Mouse (Mus musculus) T-helper 17 cell (primary cell): ENCODE measurements around the gene Serpinb1b.

Source experiments
- in situ Hi-C, 2 experiments: fragments of 300-600 bp; cut with MboI, MseI; formaldehyde crosslinking; loops; 1 replicate in 1 of 2; 2 replicates in 1 of 2; pipeline ENCODE4 v1.15.1; 2025; ENCODE audit warnings: high pct_unique_total_duplicates in 2 of 2

The Serpinb1b gene

DNA sequence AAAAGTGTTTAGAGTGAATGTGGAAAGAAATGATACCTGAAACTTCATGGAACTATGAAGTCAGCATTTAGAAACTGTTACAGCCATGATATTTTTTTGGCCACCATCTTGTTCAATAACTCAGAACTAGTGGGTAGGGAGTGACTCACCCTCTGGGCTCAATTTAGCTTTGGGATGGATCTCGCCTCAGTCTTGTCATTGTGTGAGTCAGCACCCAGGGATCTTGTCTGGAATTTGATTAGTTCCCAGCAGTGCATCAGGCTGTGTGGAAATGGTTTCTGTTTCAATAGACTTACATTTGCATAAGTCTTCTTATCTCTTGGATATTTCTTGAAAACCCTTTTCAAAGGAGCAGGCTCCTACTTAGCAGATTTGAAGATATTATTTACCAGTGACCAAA, 12.2 kb downstream of the Serpinb1b start:
- in situ Hi-C loops: no loop called here

DNA sequence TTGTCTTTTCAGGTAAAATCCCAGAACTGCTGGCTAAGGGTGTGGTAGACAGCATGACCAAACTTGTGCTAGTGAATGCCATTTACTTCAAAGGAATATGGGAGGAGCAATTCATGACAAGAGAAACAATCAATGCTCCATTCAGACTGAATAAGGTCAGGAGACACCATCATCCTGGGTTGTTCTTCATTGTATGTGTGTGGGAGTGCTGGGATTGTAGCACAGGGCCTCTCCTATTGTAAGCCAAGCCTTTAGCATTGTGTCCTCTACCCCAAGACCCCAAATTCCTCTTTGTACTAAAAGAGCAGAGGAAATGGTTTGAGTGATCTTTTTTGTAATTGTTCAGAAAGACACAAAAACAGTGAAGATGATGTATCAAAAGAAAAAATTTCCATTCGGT, 12.9 kb downstream of the Serpinb1b start:
- in situ Hi-C loops: no loop called here

DNA sequence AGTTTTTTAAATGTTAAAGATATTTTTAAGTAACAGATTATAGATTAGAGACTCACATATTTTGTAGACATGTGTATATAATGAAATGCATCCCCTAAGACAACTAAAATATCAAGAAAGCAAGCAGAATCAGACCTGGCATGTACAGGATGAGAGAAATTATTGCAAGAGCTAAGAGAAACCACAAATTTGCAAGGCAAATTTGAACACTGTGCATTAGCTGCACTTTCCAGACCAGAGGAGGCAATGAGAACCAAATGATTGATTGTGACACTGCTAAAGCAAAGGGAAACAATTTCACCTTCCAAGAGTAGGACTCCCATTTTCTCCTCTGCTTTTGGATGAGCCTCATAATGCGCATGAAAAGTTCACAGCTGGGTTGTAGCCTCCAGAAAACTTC, 17.2 kb downstream of the Serpinb1b start:
- in situ Hi-C loops: no loop called here

DNA sequence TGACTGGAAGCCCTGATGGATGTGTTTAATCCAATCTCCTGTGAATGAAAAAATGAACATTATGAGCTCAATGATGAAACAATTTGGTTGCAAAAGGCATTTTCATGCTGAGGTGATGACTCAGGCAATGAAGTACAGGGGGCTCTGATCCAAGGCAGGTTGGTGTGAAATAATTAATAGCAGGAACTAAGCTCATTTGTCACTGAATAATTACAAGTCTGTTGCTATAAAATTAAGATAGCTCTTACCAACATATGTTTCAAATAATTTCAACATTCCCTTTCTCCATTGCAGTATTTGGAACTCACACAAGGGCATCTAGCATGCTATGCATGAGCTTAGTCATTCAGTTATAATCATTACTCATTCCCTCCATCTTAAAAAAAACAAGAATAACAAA, 27.3 kb downstream of the Serpinb1b start:
- in situ Hi-C loops: no loop called here

DNA sequence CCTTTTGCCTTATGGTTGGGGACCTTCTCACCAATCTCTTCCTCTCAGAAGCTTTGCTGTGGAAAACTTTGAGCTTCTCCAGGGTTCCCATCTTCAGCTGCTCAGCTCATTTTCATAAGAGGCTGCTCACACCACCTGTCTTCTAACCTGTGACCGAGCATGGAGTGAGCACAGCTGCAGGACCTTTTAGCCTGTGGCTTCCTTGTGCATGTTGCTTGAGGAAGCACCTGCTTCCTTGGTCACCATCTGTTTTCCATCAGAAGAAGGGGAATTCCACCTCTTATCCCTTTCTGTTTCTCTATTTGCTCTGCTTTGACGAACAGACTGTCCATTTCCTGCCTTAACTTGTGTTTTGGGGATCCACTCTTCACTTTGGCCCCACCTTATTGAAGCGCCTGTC, 34.7 kb downstream of the Serpinb1b start:
- in situ Hi-C loops: no loop called here

DNA sequence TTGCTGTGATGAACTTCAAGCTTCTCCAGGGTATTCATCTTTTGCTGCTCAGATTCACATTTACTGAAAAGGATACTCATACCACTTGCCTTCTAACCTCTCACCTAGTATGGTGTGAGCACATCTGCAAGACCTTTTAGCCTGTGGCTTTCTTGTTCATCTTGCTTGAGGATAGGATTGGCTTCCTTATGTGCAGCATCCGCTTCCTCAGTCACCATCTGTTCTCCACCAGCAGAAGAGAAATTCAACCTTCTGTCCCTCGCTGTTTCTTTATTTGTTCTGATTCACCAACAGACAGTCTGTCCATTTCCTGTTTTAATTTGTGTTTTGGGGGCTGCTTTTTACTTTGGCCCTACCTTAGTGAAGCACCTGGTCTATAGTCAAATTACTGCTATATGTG, 59.3 kb downstream of the Serpinb1b start:
- in situ Hi-C loops: no loop called here

DNA sequence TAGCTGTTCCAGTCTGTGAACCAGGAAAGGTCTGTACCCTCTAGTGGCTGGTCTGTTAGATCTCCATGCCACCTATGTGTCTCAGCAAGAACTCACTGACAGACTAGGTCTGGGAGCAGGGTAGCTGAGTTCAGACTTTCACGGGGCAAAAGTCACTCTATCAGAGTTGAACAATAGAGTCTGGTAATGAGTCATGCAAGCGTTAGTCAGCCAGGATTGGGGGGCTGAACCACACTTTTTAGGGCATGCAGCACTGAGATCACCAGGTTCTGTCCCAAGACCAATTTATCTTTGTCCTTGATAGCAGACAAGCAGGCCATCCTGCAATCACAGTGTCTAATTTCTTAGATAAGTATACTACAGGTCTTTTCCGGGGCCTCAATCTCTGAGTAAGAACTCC, 63.1 kb downstream of the Serpinb1b start:
- in situ Hi-C loops: no loop called here
